Mouse (Mus musculus) bone marrow macrophage, adult 2 months (primary cell): ENCODE measurements around the gene Foxred2.

Source experiments
- CTCF ChIP-seq: IDR thresholded peaks from 2 replicates; pipeline ENCODE4 v1.5.1; 2012; ENCODE audit warnings: low read depth, mild to moderate bottlenecking, low read length, moderate library complexity
- POLR2A ChIP-seq: IDR thresholded peaks from 2 replicates; pipeline ENCODE4 v1.6.1; 2012; ENCODE audit warnings: mild to moderate bottlenecking, low read depth, low read length, borderline replicate concordance

DNA sequence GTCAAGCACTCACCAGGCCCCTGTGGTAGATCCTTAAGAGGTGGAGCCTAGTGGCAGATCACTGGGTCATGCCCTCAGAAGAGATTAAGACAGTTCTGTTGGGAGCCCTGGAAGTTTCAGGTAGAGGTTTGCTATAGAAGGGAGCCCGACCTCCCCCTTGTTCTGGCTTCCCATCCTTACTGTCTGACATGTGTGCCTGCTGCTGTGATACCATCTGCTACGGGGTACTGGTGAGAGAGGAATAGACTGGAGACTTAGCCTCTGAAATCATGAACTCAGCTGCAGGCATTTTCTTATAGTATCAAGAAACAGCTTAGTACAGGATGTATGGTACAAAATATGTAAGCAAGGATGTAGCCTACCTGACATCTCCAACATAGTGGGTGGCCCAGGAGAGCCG lies 3.6 kb downstream of the Foxred2 start:
- TF ChIP-seq POLR2A (no peak), CTCF (no peak)
